Mouse (Mus musculus) urinary bladder, postnatal 25 days (tissue): ENCODE measurements at regions not wholly inside any gene's neighbourhood (a gene's known extent, or its start where the extent isn't known, plus 50 kb on each side); places are given as distances from the start of the nearest gene placed in this dataset.

Source experiments
- DNase-seq: peaks from one replicate; pipeline ENCODE4 v3.0.0; 2022; ENCODE audit warnings: low spot score

GRCm38 (mm10) chr12:106872966-106873730 is 615.3 kb upstream of the 3110018I06Rik start:
- DNase-seq = no peak

GRCm38 (mm10) chr12:106890319-106890718 is 598.1 kb upstream of the 3110018I06Rik start:
- no peak for DNase-seq

- DNase-seq = no peak
Observed at GRCm38 (mm10) chr12:106894061-106894460, 594.4 kb upstream of the 3110018I06Rik start.

- no peak for DNase-seq
Observed at GRCm38 (mm10) chr12:106904202-106904601, 584.2 kb upstream of the 3110018I06Rik start.

GRCm38 (mm10) chr12:106912782-106913181 is 575.6 kb upstream of the 3110018I06Rik start:
- DNase-seq = no peak

GRCm38 (mm10) chr12:106922571-106922991 is 565.9 kb upstream of the 3110018I06Rik start:
- DNase-seq = no peak

GRCm38 (mm10) chr12:106928389-106928788 is 560.0 kb upstream of the 3110018I06Rik start:
- DNase-seq = no peak

- DNase-seq = no peak
Observed at GRCm38 (mm10) chr12:106929161-106929560, 559.3 kb upstream of the 3110018I06Rik start.

- no peak for DNase-seq
Observed at GRCm38 (mm10) chr12:106931591-106931990, 556.8 kb upstream of the 3110018I06Rik start.

GRCm38 (mm10) chr12:106939381-106939780 is 549.1 kb upstream of the 3110018I06Rik start:
- DNase-seq = peak; percentile 19

- no peak for DNase-seq
Observed at GRCm38 (mm10) chr12:106943874-106944273, 544.6 kb upstream of the 3110018I06Rik start.

- DNase-seq = no peak
Observed at GRCm38 (mm10) chr12:106952621-106953020, 535.8 kb upstream of the 3110018I06Rik start.

GRCm38 (mm10) chr12:106955778-106956177 is 532.7 kb upstream of the 3110018I06Rik start:
- peak; percentile 19 for DNase-seq

- no peak for DNase-seq
Observed at GRCm38 (mm10) chr12:106956266-106956665, 532.2 kb upstream of the 3110018I06Rik start.

- DNase-seq = no peak
Observed at GRCm38 (mm10) chr12:106961991-106962390, 526.4 kb upstream of the 3110018I06Rik start.

- DNase-seq = no peak
Observed at GRCm38 (mm10) chr12:106963762-106964161, 524.7 kb upstream of the 3110018I06Rik start.

GRCm38 (mm10) chr12:106969873-106970272 is 518.6 kb upstream of the 3110018I06Rik start:
- no peak for DNase-seq

GRCm38 (mm10) chr12:106992421-106992820 is 496.0 kb upstream of the 3110018I06Rik start:
- DNase-seq = no peak

GRCm38 (mm10) chr12:106993011-106993410 is 495.4 kb upstream of the 3110018I06Rik start:
- no peak for DNase-seq

GRCm38 (mm10) chr12:107010995-107011786 is 477.2 kb upstream of the 3110018I06Rik start:
- peak; percentile 5 for DNase-seq

GRCm38 (mm10) chr12:107016801-107017200 is 471.6 kb upstream of the 3110018I06Rik start:
- no peak for DNase-seq

- no peak for DNase-seq
Observed at GRCm38 (mm10) chr12:107021806-107022205, 466.6 kb upstream of the 3110018I06Rik start.

GRCm38 (mm10) chr12:107026821-107027220 is 461.6 kb upstream of the 3110018I06Rik start:
- no peak for DNase-seq
